Mouse (Mus musculus): ENCODE results near the gene Stpg4.

The Stpg4 gene

GRCm38 (mm10) chr17:87378354-87379159 is 49.0 kb downstream of the Stpg4 start:
- DNase-seq (ENCODE audit: low spot score) = no peak

GRCm38 (mm10) chr17:87377536-87377935 is 50.0 kb downstream of the Stpg4 start:
- no peak for DNase-seq (ENCODE audit: low spot score)

- DNase-seq (ENCODE audit: low spot score) = no peak
These were observed 50.6 kb downstream of the Stpg4 start for GRCm38 (mm10) chr17:87376831-87377471.

GRCm38 (mm10) chr17:87375941-87376511 is 51.5 kb downstream of the Stpg4 start:
- DNase-seq (ENCODE audit: low spot score) = no peak

- DNase-seq (ENCODE audit: low spot score) = no peak
These were observed 54.2 kb downstream of the Stpg4 start for GRCm38 (mm10) chr17:87373327-87373726.

- DNase-seq (ENCODE audit: low spot score) = no peak
These were observed 55.4 kb downstream of the Stpg4 start for GRCm38 (mm10) chr17:87372189-87372588.

GRCm38 (mm10) chr17:87369270-87369759 is 58.2 kb downstream of the Stpg4 start:
- DNase-seq (ENCODE audit: low spot score) = no peak

GRCm38 (mm10) chr17:87368481-87368880 is 59.1 kb downstream of the Stpg4 start:
- no peak for DNase-seq (ENCODE audit: low spot score)

- no peak for DNase-seq (ENCODE audit: low spot score)
These were observed 59.9 kb downstream of the Stpg4 start for GRCm38 (mm10) chr17:87367640-87368039.

GRCm38 (mm10) chr17:87367228-87367627 is 60.3 kb downstream of the Stpg4 start:
- DNase-seq (ENCODE audit: low spot score) = no peak

- DNase-seq (ENCODE audit: low spot score) = no peak
These were observed 61.0 kb downstream of the Stpg4 start for GRCm38 (mm10) chr17:87366520-87366919.

GRCm38 (mm10) chr17:87365268-87365667 is 62.3 kb downstream of the Stpg4 start:
- no peak for DNase-seq (ENCODE audit: low spot score)

GRCm38 (mm10) chr17:87364108-87364507 is 63.4 kb downstream of the Stpg4 start:
- DNase-seq (ENCODE audit: low spot score) = no peak

- DNase-seq (ENCODE audit: low spot score) = no peak
These were observed 66.4 kb downstream of the Stpg4 start for GRCm38 (mm10) chr17:87361132-87361531.

GRCm38 (mm10) chr17:87357506-87357905 is 70.0 kb downstream of the Stpg4 start:
- DNase-seq (ENCODE audit: low spot score) = no peak

- DNase-seq (ENCODE audit: low spot score) = no peak
These were observed 71.3 kb downstream of the Stpg4 start for GRCm38 (mm10) chr17:87356261-87356660.

- DNase-seq (ENCODE audit: low spot score) = no peak
These were observed 72.1 kb downstream of the Stpg4 start for GRCm38 (mm10) chr17:87355456-87355855.

GRCm38 (mm10) chr17:87353745-87354320 is 73.7 kb downstream of the Stpg4 start:
- DNase-seq (ENCODE audit: low spot score) = no peak

- no peak for DNase-seq (ENCODE audit: low spot score)
These were observed 74.7 kb downstream of the Stpg4 start for GRCm38 (mm10) chr17:87352898-87353225.

GRCm38 (mm10) chr17:87352106-87352897 is 75.2 kb downstream of the Stpg4 start:
- no peak for DNase-seq (ENCODE audit: low spot score)

GRCm38 (mm10) chr17:87351241-87352105 is 76.1 kb downstream of the Stpg4 start:
- no peak for DNase-seq (ENCODE audit: low spot score)

Data from spleen, adult 12 weeks (tissue).